Mouse (Mus musculus) liver, embryonic 14.5 days (tissue): ENCODE data around the gene Zdhhc9.

ENCODE experiments used
- CTCF ChIP-seq: IDR thresholded peaks from 2 replicates; pipeline ENCODE4 v1.5.1; 2016; ENCODE audit warnings: antibody characterized with exemption, low read depth, control low read depth
- EP300 ChIP-seq: IDR thresholded peaks from 2 replicates; pipeline ENCODE4 v1.6.1; 2016; ENCODE audit warnings: antibody characterized with exemption, low read depth

- TF ChIP-seq CTCF = no peak
- TF ChIP-seq EP300 = no peak
These were observed 6.2 kb downstream of the Zdhhc9 start for GRCm38 (mm10) chrX:48202436-48202835.
